Comparison of ENCODE assay signal across 8 mouse cellular contexts in genomic region chr4:41315173-41315572, GRCm38 (mm10). TPM values are rescaled to one million over a fixed set of nuclear protein-coding genes. Genes with fewer than 3 reads are reported as not detected.
DNase-seq lines count a peak whose midpoint lies in the region; ATAC-seq and TF ChIP-seq lines count a peak whose summit lies in the region.

No protein-coding gene starts in this region.

- peaks cover 5% of the 10 kb centered on the region; the same call in 1 of the 2 replicates for H3K79me2 ChIP-seq in liver, adult 2 months (ENCODE audit: control insufficient read depth, insufficient read depth, low read length)

- no peaks in the 10 kb centered on the region for H3K27me3 ChIP-seq in liver, adult 2 months (ENCODE audit: control insufficient read depth, insufficient read depth, low read length)
- no peaks in the 10 kb centered on the region for H3K27me3 ChIP-seq in embryonic facial prominence, embryonic 10.5 days (replicated peaks; ENCODE audit: low read depth, poor library complexity, severe bottlenecking)
- H3K27me3 ChIP-seq in hindbrain, embryonic 16.5 days (replicated peaks; ENCODE audit: control insufficient read depth, insufficient read depth, low read length) = no peaks in the 10 kb centered on the region
- no peaks in the 10 kb centered on the region for H3K27me3 ChIP-seq in midbrain, embryonic 16.5 days (ENCODE audit: control insufficient read depth, insufficient read depth, low read depth, low read length)

- peaks cover 16% of the 10 kb centered on the region for H3K36me3 ChIP-seq in liver, adult 2 months (ENCODE audit: control insufficient read depth, insufficient read depth, low read length)
- H3K36me3 ChIP-seq in embryonic facial prominence, embryonic 10.5 days (replicated peaks) = peaks cover 29% of the 10 kb centered on the region
- H3K36me3 ChIP-seq in hindbrain, embryonic 16.5 days (ENCODE audit: control insufficient read depth, insufficient read depth, low read length) = 0 out of 2 replicates have a peak, but pooled peaks cover 5% of the 10 kb centered on the region
- no peaks in the 10 kb centered on the region for H3K36me3 ChIP-seq in midbrain, embryonic 16.5 days (ENCODE audit: control insufficient read depth, insufficient read depth, low read length)

- H3K9me3 ChIP-seq in embryonic facial prominence, embryonic 10.5 days = no peaks in the 10 kb centered on the region
- H3K9me3 ChIP-seq in hindbrain, embryonic 16.5 days (ENCODE audit: control insufficient read depth, low read length) = no peaks in the 10 kb centered on the region
- H3K9me3 ChIP-seq in midbrain, embryonic 16.5 days (replicated peaks; ENCODE audit: control insufficient read depth, low read length, poor library complexity, severe bottlenecking) = no peaks in the 10 kb centered on the region

- no peak for DNase-seq in liver, adult 2 months (ENCODE audit: extremely low read depth, low read depth, low spot score)
- DNase-seq in liver = no peak
- DNase-seq in embryonic facial prominence, embryonic 10.5 days (ENCODE audit: low spot score) = no peak
- no peak for DNase-seq in spleen, adult 18-20 months
- DNase-seq in layer of hippocampus, adult 11-12 months (ENCODE audit: low spot score) = no peak
- no peak for DNase-seq in cerebellum, postnatal 25 days

- TF ChIP-seq POLR2A in liver, adult 2 months (IDR thresholded peaks at IDR 0.05; ENCODE audit: extremely low read depth, insufficient read depth, low read length) = no peak

- no peak for ATAC-seq in hindbrain, embryonic 16.5 days
- peak; percentile 9; the same call in 1 of the 2 replicates for ATAC-seq in midbrain, embryonic 16.5 days

- no peak for TF ChIP-seq CTCF in liver, adult 2 months (IDR thresholded peaks at IDR 0.05; ENCODE audit: low read depth, low read length)

- H3K4me2 ChIP-seq in hindbrain, embryonic 16.5 days (ENCODE audit: low read length) = peak overlapping the region; percentile 92
- H3K4me2 ChIP-seq in midbrain, embryonic 16.5 days (ENCODE audit: low read length) = peak overlapping the region; percentile 65

- 60% methylated on average over 8 of the region's 8 CpGs for WGBS in liver, adult 2 months
- WGBS in embryonic facial prominence, embryonic 10.5 days = 56% methylated on average over 8 of the region's 8 CpGs
- 57% methylated on average over 8 of the region's 8 CpGs for WGBS in hindbrain, embryonic 16.5 days
- WGBS in midbrain, embryonic 16.5 days = 65% methylated on average over 8 of the region's 8 CpGs

- H3K4me1 ChIP-seq in liver, adult 2 months (ENCODE audit: control insufficient read depth, insufficient read depth, low read length) = peaks cover 6% of the 10 kb centered on the region
- H3K4me1 ChIP-seq in embryonic facial prominence, embryonic 10.5 days = peaks cover 22% of the 10 kb centered on the region
- peaks cover 16% of the 10 kb centered on the region for H3K4me1 ChIP-seq in hindbrain, embryonic 16.5 days (ENCODE audit: control insufficient read depth, insufficient read depth, low read depth, low read length)
- H3K4me1 ChIP-seq in midbrain, embryonic 16.5 days (ENCODE audit: control insufficient read depth, insufficient read depth, low read length) = peaks cover 24% of the 10 kb centered on the region

- peak overlapping the region; percentile 18; the same call in 1 of the 2 replicates for H3K27ac ChIP-seq in liver, adult 2 months (replicated peaks; ENCODE audit: insufficient read depth, low read depth, low read length)
- H3K27ac ChIP-seq in embryonic facial prominence, embryonic 10.5 days (replicated peaks) = peak overlapping the region; percentile 94
- H3K27ac ChIP-seq in hindbrain, embryonic 16.5 days (ENCODE audit: low read depth, low read length) = peak overlapping the region; percentile 96
- H3K27ac ChIP-seq in midbrain, embryonic 16.5 days (ENCODE audit: low read length) = peak overlapping the region; percentile 95

- H3K4me3 ChIP-seq in liver, adult 2 months (ENCODE audit: insufficient read depth, low read depth, low read length) = peak overlapping the region; percentile 82; the same call in 1 of the 2 replicates
- H3K4me3 ChIP-seq in embryonic facial prominence, embryonic 10.5 days = peak overlapping the region; percentile 95
- peak overlapping the region; percentile 100 for H3K4me3 ChIP-seq in hindbrain, embryonic 16.5 days (ENCODE audit: low read length)
- H3K4me3 ChIP-seq in midbrain, embryonic 16.5 days (ENCODE audit: low read depth, low read length) = peak overlapping the region; percentile 73

- peak overlapping the region; percentile 44; the same call in 1 of the 2 replicates for H3K9ac ChIP-seq in liver, adult 2 months (ENCODE audit: low read depth, low read length)
- H3K9ac ChIP-seq in hindbrain, embryonic 16.5 days (ENCODE audit: low read depth, low read length) = peak overlapping the region; percentile 92
- H3K9ac ChIP-seq in midbrain, embryonic 16.5 days (ENCODE audit: low read depth, low read length) = peak overlapping the region; percentile 83

RNA-seq across cellular contexts. Expression of gene Dcaf12, which starts 0.5 kb away (rescaled TPM):
- total RNA-seq in liver, adult 2 months (2014; rRNA removed) = 10.2 and 13.4 TPM in 2 replicates
- polyA plus RNA-seq in liver, adult 2 months (2012; rRNA removed) = 13.1 and 14.8 TPM in 2 replicates
- polyA plus RNA-seq in embryonic facial prominence, embryonic 10.5 days (2016; fragmentation: Nextera tagmentation; extraction: Ambion mirVana) = 62.0 and 62.6 TPM in 2 replicates
- polyA plus RNA-seq in hindbrain, embryonic 16.5 days (2015; fragmentation: Nextera tagmentation; extraction: Ambion mirVana) = 75.5 and 81.4 TPM in 2 replicates
- 76.6 and 83.6 TPM in 2 replicates for polyA plus RNA-seq in midbrain, embryonic 16.5 days (2015; fragmentation: Nextera tagmentation; extraction: Ambion mirVana)

RNA-seq across cellular contexts. Expression of gene Ubap1, which starts 33.6 kb away (rescaled TPM):
- 15.5 and 17.7 TPM in 2 replicates for total RNA-seq in liver, adult 2 months (2014; rRNA removed)
- 39.3 and 45.0 TPM in 2 replicates for polyA plus RNA-seq in liver, adult 2 months (2012; rRNA removed)
- 61.4 and 65.4 TPM in 2 replicates for polyA plus RNA-seq in embryonic facial prominence, embryonic 10.5 days (2016; fragmentation: Nextera tagmentation; extraction: Ambion mirVana)
- polyA plus RNA-seq in hindbrain, embryonic 16.5 days (2015; fragmentation: Nextera tagmentation; extraction: Ambion mirVana) = 64.3 and 69.4 TPM in 2 replicates
- 64.4 and 69.0 TPM in 2 replicates for polyA plus RNA-seq in midbrain, embryonic 16.5 days (2015; fragmentation: Nextera tagmentation; extraction: Ambion mirVana)

RNA-seq across cellular contexts. Expression of gene Ubap2, which starts 40.2 kb away (rescaled TPM):
- total RNA-seq in liver, adult 2 months (2014; rRNA removed) = 3.0 TPM in 2 replicates
- polyA plus RNA-seq in liver, adult 2 months (2012; rRNA removed) = 19.6 and 23.0 TPM in 2 replicates
- 95.7 and 101 TPM in 2 replicates for polyA plus RNA-seq in embryonic facial prominence, embryonic 10.5 days (2016; fragmentation: Nextera tagmentation; extraction: Ambion mirVana)
- 50.1 and 60.2 TPM in 2 replicates for polyA plus RNA-seq in hindbrain, embryonic 16.5 days (2015; fragmentation: Nextera tagmentation; extraction: Ambion mirVana)
- 56.4 and 57.6 TPM in 2 replicates for polyA plus RNA-seq in midbrain, embryonic 16.5 days (2015; fragmentation: Nextera tagmentation; extraction: Ambion mirVana)

Comparison
In these comparisons a context has a peak if more than half of its experiments do, and no peak if none do; other contexts are left out.
1. H3K27ac ChIP-seq: peak in every context shown above with its lines; median percentile 96 in hindbrain, embryonic 16.5 days; 95 in midbrain, embryonic 16.5 days; 94 in embryonic facial prominence, embryonic 10.5 days; 18 in liver, adult 2 months.